Mouse (Mus musculus): ENCODE measurements around the gene Myof.

The Myof gene

DNA sequence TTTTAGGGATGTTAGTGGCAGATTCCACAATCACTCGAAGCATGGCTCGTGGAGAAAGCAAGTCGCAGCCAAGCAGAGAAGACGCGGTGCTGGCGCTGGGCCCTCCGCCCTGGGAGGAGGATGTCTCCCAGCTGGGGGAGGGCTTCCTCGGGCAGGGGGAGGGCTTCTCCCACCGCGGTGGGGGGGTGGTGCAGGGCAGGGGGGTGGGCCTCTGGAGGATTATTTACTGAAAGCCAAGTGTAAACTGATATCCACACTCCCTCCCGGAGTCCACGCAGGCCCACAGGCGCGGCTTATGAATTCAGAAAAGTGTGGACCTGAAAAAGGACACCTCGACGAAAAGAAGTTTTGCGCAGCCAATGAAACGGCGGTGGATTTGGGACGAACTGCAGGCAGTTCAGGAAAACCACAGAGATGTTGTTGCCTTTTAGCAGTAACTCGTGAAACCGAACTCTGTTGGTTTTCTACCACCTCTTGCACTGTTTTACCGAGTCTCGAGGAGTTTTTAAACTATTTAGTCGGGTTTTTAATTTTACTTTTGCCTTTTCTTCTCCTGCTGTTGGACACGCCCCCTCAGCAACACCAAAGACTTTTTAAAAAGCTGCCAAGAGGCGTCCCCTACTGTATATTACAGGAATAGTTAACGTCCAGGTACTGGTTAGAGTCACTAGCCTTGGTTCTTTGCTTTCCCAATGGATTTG lies at the start of gene Myof:
Myof (minus strand) TSS at position 297 of the 701 bp plus-strand sequence.
- WGBS: 1% methylated on average over 28 of the region's 28 CpGs

DNA sequence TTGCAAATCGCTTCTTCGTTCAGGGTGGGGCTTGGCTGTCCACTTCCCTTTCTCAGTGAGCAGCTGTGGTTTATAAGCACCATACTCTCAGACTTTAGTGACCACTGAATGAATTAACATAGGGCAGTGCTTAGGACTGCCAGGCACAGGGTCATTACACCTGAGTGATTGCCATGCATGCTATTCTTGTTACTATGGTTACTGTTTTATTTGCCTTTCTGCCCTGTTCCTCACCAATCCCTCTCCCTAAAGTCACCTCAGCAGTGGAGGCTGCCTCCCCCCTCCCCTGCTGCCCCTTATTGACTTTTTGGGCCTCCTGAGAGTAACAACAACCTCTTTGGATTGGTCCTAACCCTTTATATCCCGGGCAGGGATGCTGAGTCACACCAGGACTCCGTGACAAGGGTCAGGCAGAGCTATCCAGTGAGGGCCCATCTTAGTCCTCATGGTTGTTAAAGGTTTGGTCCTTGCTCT lies 48.2 kb upstream of the Myof start:
- 71% methylated on average over 4 of the region's 4 CpGs for WGBS

DNA sequence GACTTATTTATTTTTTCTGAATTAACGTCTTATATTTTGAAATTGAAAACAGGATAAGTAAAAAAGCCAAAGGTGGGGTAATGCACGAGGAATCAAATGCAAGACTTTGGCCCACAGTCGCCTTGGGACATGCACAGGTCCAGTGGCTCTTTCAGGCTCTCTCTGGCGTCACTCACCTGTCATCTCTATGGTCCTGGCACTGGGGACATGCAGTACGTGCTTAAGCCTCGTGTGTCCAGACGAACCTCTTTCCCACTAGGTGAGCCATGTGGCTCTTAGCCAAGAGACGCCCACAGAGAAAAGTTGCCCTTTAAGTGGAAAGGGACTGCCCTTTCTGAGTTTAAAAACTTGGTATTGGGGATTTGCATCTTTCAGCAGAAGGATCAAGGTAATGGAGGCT lies 46.0 kb upstream of the Myof start:
- WGBS: 80% methylated on average over 8 of the region's 8 CpGs

DNA sequence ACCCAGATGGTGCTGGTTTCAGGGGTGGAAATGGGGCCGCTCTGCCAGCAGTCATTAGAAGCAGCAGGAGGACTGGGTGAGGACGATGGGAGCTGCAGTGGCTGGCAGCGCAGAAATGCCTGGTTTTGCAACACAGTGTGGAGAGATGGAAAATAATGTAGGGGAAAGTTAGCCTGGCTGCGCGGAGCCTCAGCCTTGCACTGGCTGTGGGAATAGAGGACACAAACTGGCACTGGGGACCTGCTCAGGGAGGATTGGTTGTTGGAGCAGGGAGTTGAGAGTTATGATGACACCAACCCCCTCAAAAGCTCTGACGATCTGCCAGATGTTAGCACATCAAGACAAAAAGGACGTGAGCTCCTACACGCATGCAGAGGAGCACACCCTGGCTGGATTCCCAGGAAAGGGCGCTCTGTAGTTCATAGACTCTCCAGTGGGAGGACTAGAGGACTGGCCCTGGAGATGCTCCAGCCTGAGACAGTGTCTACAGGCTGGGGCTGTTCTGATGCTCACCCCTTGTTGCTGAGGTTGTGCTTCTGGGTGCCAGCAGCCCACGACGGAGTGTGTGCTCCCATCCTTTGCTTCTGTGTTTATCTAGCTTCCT lies 43.7 kb upstream of the Myof start:
- 34% methylated on average over 11 of the region's 11 CpGs for WGBS

DNA sequence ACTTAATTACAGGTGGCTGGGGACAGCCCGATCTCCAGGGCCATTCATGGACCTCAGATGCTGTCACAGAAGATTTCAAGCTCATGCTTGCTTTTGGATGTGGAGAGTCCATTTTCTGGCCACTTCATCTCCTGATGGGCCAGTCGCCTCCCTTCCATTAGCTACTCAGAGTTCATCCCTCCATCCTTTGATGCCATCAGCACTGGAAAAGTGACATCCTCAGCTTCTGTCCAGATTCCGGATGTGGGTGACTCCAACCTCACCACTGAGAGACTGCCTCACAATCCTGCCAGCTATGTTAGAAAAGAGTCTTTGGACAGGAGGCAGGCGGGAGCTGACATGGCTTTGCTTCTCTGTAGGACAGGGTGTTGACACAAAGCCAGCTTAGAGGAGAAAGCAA lies 42.5 kb upstream of the Myof start:
- WGBS: 91% methylated on average over 4 of the region's 4 CpGs

DNA sequence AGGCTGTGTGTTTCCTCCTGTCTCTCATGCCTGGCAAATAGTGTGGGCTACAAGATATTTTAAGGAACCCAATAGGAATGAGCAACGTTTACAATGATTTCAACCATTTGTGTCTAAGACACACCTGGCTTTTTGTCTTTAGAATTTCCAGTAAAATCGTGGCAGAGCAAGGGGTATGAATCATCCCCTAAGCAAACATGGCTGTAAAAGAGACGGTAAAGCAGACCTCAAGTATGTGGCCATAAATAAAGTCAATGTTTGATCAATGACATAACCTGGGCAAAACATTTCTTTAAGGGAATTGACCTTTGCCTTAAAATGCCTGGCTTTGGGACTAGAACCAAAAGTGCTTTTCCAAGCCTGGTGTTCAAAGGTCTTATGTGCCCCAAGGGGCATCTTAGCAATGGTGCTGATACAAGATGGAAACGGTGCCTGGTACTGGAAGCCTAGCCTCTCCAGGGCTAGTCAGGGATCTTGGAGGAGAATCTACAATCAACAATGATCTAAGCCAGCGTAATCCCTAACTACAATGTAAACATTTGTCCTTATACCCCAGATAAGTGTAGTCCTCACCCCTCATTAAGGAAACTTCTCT lies 39.7 kb upstream of the Myof start:
- 80% methylated on average over 5 of the region's 5 CpGs for WGBS

DNA sequence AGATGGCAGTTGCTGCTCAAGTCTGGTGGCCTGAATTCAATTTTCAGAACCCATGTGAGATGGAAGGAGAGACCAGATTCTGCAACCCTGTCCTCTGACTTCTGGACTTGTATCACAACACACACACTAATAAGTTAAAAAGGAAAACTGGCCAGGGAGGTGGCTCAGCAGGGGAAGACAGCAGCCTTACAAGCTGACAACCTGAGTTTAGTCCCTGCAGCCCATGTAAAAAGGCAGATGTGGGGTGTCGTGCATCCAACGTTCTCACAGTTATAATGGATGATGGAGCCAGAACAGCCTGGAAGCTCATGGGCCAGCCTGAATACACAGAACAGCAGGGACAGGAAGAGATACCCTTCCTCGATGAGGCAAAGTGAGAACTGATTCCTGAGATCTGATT lies 38.0 kb upstream of the Myof start:
- WGBS: 73% methylated on average over 3 of the region's 3 CpGs

DNA sequence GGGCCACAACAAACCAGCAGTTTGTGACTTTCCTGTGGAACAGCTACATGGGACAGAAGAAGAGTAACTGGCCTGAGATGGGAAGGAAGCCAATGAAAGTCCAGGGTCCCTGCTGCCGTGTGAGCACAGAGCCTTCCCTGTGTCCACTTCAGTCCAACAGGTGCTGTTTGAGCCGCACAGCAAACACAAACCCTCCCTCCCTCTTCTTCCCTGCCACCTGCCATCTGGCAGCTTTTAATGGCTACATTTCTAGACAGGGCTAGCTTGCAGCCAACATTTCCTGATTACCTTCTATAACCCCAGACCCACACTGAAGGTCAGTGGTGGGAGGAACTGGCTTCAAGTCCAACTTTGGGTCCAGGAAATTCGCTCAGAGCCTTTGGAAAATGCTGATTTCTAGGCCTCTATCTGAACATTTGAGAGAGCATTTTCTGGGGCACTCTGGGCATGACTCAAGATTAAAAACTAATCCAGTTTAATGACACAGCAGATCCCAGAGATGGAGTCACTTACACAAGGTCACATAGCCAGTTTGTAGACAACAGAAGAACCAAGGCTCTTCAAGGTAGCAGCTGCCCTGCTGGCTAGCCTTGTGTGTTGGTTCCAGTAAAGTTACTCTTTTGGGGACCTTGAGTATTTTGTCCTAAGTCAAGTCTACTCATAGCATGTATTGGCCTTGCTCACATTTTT lies 34.6 kb upstream of the Myof start:
- WGBS: 78% methylated on average over 3 of the region's 3 CpGs

DNA sequence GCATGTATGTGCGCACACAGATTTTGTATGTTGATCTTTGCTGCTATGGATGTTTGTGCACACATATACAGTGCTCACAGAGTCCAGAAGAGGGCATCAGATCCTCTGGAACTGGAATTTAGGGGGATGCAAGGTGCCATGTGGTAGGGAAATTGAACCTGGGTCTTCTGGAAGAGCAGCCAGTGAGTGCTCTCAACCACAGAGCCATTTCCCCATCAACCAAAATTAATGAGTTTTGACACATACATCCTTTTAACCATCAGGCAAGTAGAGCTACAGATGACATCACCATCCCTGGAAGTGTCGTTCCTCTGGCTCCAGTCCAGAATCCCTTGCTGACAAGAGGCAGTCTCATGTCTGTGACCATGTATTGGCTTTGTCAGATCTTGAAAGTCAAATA lies 32.9 kb upstream of the Myof start:
- WGBS: 56% methylated on average over 2 of the region's 2 CpGs

DNA sequence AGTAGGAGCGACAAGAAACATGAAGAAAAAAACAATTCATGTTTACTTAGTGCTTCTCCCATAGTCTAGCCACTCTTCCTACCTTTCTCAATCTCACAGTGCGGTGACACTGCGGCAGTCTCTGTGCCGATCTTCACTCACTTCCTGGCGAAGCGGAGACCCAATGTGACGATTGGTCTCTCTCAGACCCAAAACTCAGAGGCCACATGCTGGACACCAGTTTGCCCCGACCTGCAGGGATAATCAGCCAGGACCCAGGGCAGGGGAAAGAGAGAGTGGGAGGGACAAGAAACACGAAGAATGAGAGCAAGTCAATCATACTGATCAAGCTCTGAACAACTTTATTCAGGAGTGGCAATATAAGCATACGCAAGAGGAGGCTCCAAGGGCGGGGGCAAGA lies 31.7 kb upstream of the Myof start:
- 91% methylated on average over 11 of the region's 11 CpGs for WGBS

DNA sequence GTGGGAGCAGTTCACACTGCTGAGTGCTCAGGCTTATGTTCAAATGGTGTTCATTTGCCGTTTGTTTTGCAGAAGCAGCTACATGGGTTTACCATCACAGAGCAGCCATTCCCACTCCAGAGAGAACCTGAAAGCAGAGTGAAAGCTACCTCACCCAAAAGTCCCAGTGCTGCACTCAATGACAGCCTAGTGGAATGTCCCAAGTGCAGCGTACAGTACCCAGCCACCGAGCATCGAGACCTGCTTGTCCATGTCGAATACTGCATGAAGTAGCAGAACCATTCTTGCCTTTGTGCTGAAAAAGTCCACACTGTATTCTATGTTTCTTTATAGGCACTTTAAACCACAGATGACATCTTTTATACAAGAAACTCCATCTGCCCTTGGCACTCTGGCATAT lies 29.8 kb upstream of the Myof start:
- 97% methylated on average over 5 of the region's 5 CpGs for WGBS

DNA sequence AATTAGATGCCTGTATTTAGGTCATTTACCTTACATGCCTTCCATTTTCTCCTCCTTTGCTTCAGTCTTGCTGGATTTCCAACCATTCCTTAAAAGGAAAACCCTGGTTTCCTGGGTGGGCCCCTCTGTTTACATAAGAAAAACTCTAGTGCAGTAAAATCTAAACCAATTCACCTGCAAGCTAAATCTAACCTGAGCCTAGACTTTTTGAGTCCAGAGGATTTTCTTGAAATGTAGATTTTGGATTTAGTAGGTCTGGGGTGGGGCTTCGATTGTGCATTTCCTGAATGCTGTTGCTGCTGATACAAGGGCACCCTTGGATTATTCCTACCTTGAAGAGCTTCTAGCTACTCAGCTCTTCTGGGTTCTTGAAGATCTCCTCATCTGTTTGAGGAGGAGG lies 20.7 kb upstream of the Myof start:
- 90% methylated on average over 1 of the region's 1 CpGs for WGBS

DNA sequence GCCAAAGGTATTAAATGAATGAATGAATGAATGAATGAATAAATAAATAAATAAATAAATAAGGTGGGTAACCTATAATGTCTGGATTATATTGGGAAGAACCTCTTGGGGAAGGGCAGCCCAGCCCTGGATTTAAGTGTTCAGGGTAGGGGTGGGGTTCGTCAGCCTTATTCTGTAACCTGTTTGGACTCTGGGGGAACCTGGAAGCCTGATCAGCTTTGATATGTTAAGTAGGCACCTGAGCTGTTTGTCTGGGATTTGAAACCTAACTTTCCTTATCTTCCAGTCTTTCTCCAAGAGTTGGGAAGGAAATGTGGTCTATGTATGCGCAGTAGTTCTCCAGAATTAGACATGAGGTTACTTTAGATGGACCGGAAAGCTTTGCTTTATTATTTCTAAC lies 19.8 kb upstream of the Myof start:
- 95% methylated on average over 3 of the region's 3 CpGs for WGBS

DNA sequence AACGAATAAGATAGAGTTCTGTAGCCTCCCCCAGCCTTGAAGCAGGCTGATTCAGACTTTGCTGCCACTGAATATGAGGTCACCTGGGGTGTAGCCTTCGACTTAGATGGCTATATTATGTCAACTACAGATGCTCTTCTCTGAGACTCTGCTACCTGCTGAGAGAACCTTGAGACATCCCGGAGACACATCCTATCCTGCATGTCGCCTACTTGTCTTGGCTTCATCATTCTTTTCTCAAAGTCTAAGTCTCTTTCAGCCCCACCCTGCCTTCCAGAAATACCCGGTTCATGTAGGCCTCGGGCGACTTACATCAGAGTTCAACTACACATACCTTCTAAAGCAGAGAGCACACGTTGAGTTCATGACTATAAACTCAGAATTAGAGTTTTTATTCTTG lies 13.6 kb upstream of the Myof start:
- 89% methylated on average over 8 of the region's 8 CpGs for WGBS

DNA sequence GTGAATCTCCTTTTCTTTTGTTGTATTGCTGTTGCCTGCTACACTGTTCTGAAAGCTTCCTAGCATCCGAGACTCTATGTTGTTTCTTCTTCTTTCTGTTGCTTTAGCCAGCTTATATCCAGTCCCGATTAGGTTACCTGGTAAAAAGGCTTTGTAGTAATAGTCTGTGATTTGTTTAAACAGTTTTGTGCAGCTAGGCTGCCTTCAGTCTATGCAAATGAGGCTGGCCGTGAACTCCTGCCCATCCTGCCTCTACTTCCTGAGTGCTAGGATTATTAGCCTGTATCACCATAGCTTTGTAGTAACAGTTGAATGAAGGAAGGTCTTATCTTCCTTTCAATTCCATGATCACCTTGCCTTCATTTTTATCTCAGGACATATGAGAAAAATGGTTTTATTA lies 12.9 kb upstream of the Myof start:
- WGBS: 41% methylated on average over 3 of the region's 3 CpGs

DNA sequence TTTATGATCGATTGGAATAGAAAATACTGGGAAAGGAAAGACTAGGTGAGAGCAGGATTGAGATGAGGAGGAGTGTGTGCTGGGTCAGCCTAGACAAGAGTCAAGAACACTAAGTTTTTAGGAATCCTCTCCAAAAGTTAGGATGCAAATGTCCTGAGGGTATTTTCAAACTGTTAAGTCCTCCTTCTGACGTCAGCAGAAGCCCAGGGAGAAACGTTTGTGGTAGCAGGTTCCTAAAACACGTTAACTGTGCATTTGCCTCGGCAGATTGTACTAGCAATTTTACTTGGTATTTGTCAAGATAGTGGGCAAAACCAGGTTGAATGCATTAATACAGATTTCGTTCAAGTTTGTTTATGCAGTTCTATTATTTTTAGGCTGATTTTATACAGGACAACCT lies 12.4 kb upstream of the Myof start:
- 13% methylated on average over 6 of the region's 6 CpGs for WGBS

DNA sequence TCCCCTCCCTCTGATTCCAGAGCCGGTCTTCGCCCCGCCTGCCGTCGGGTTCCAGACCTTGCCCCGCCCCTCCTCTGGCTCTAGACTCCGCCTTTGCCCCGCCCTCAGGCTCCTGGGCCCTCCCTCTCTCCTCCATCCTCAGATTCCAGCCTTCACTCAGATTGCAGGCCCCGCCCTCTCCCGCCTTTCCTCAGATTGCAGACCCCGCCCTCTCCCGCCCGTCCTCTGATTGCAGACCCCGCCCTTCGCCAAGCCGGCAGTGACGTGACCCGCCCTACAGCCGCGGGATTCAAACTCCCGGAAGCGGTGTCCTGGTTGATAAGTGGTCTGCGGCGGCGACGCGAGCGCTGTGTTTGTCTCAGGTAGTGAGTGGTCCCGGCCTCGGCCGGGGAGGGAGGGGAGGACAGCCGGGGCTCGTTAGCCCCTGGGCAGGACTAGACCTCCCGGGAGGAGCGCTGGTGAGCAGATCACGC lies 11.4 kb upstream of the Myof start, which contains the start of gene Cep55:
Cep55 (plus strand) TSS at position 292 of the 473 bp plus-strand sequence.
- 1% methylated on average over 36 of the region's 36 CpGs for WGBS

DNA sequence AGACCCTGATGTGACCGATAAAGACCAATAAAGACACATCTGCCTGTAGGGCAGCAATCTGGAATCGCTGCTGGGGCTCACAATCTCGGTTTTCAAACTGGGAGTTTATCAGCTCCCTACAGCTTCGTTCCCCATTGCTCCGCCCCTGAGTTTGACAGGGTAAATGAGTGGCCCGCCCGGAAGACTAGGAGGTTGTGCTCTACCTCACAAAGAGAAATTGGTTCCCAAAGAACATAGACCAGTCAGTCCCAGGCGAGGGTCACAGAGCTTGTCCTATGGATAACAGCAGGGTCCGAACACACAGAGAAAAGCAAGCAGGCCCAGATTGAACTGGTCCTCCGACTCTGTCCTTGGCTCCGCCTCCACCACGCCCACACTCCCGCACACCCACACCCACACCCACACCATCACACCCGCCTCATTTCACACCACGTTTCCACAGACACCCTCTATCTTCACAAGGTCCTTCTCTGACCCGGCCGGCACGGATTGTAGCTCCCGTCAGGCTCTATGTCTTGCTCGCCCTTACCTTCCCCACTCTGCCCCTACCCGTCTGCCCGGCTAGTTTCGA lies 10.9 kb upstream of the Myof start:
- 1% methylated on average over 23 of the region's 23 CpGs for WGBS

DNA sequence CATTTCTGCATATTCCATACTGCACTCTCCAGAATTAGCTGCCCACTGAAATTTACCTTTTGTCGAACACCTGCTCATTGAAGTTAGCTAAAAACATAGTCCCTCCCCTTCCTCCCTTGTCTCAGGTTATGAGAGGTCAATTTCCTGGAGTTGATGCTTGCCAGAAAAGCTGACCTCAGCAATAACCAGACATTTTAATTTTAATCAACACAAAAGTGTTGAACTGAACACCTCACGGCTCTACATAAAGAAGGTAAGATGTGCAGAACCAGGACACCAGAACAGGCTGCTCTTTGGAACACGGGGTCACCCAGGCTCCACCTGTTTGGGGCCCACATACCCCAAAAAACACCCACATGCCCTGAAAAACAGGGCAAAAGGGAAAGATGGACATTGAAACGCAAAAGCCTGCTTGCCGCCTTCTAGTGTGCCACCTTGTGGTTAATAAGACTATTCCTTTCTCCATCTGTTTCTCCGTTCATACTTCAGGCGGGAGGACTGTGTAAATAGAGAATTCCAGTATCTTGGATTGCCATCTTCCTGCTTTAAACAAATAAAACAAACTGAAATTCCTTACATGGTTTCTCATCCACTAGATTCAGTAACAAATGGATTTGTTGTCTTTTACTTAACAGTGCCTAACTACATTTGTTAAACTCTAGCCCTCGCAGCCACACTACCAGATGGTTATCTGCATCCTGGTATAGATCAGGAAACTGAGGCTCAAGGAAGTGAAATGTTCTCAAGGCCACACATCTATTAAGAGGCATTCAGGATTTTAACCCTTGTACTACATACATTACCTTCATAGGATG lies 10.1 kb upstream of the Myof start:
- 26% methylated on average over 8 of the region's 8 CpGs for WGBS

DNA sequence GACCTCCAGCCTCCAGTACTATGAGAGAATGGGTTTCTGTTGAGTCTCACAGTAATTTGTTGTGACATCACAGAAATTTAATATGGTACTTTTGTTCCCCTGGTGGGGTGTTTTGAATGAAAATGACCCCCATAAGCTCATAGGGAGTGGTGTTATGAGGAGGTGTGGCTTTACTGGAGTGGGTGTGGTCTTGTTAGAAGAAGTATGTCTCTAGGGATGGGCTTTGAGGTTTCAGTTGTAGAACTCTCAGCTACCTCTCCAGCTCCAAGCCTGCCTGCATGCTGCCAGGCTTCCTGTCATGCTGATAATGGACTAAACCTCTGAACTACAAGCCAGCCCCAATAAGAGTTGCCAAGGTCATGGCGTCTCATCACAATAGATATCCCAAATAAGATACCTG lies 6.3 kb upstream of the Myof start:
- 92% methylated on average over 1 of the region's 1 CpGs for WGBS

DNA sequence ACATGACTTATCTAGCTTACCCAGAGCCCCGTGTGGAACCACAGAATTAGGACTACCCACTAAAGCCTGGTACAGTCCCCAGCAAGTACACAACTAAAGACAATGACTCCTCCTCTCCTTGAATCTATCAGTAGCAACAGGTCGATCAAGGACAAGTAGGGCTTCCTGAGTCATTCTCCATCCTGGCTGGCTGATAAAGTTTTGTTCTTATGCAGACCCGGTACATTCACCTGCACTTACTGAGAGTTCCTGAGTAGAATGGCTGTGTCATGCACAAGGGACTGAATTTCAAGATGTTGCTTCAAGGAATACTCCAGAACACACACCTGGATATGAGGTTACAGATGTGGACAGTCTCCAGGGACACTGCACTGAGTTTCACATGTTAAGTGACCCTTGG lies 1.8 kb upstream of the Myof start:
- 88% methylated on average over 3 of the region's 3 CpGs for WGBS
